Mouse (Mus musculus): ENCODE measurements around the gene Slc45a3.
A peak's percentile ranks its signal among the peaks of the same experiment; 100 is the strongest.

DNA sequence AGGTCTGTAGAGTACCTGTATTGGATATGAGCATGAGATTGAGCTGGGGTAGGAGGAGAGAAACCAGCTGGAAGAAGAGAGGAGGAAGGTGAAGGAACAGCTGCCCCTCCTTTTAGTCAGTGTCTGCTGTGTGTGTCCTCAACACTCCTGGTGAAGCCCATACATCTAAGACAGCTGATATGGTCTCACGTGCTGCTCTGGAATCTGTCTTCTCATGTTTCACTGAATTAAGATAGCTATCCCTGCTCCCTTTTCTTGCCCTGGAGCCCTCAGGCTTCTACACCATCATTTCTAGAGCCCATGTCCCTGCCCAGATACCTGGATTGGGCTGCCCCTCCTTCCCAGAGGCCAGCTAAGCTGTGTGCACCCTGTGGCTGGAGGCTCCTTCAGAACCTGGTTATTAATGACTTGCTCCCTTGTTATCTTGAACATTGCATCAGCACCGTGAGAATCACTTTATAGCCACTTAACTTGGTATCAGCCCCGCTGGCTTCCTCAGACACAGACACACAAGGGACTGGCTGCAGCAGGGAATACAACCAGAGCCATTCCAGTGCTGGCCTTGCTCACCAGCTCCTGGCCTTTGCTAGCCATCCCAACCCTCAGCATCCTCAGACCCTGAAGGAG, 7.5 kb upstream of the Slc45a3 start:
- TF ChIP-seq RCOR1 (IDR thresholded peaks at IDR 0.05; ENCODE audit: low read depth, low read length) (peak; percentile 40; the same call in 1 of the 2 replicates), CTCF (IDR thresholded peaks at IDR 0.05 in 2 of 3, conservative IDR thresholded peaks at IDR 0.05 in 1 of 3; ENCODE audit: control insufficient read depth in 1 of 3, insufficient read depth in 1 of 3, low read depth in 2 of 3, low read length in 3 of 3, poor library complexity in 1 of 3, severe bottlenecking in 1 of 3) (no peak), TCF12 (IDR thresholded peaks at IDR 0.05; ENCODE audit: low read depth, low read length) (0 out of 2 replicates have a peak, but pooled peaks have one; percentile 41), BHLHE40 (IDR thresholded peaks at IDR 0.05; ENCODE audit: borderline replicate concordance, low read depth, low read length) (peak; percentile 98), ZNF384 (IDR thresholded peaks at IDR 0.05; ENCODE audit: low read depth, low read length) (no peak), POLR2AphosphoS5 (IDR thresholded peaks at IDR 0.05; ENCODE audit: borderline replicate concordance, low read depth, low read length) (no peak), MXI1 (IDR thresholded peaks at IDR 0.05; ENCODE audit: low read depth, low read length) (peak; percentile 51; the same call in 1 of the 2 replicates)
